Mouse (Mus musculus) limb, embryonic 10.5 days (tissue): ENCODE measurements around the gene Olfr1417. TPM values are rescaled to one million over a fixed set of nuclear protein-coding genes. Genes with fewer than 3 reads are reported as not detected.
A peak's percentile ranks its signal among the peaks of the same experiment; 100 is the strongest.

ENCODE experiments used
- DNase-seq: peaks from one replicate; pipeline ENCODE4 v3.0.0-alpha.2; 2017; ENCODE audit warnings: low spot score
- H3K27ac ChIP-seq: fragments of 300-500 bp; sonication (generic); 2 replicates; pipeline ENCODE4 v1.5.1; 2016; ENCODE audit warnings: mild to moderate bottlenecking
- H3K27me3 ChIP-seq: fragments of 300-500 bp; sonication (generic); 2 replicates; pipeline ENCODE4 v1.6.1; 2016; ENCODE audit warnings: low read depth, mild to moderate bottlenecking; ENCODE audit not compliant: poor library complexity, severe bottlenecking
- H3K36me3 ChIP-seq: fragments of 300-500 bp; sonication (generic); 2 replicates; pipeline ENCODE4 v1.6.1; 2016; ENCODE audit warnings: mild to moderate bottlenecking, moderate library complexity
- H3K4me1 ChIP-seq: fragments of 300-500 bp; sonication (generic); 2 replicates; pipeline ENCODE4 v1.6.1; 2016
- H3K4me3 ChIP-seq: fragments of 300-500 bp; sonication (generic); 2 replicates; pipeline ENCODE4 v1.5.1; 2016; ENCODE audit warnings: mild to moderate bottlenecking, moderate library complexity
- H3K9me3 ChIP-seq: fragments of 300-500 bp; sonication (generic); replicated peaks from 2 replicates; pipeline ENCODE4 v1.6.1; 2016; ENCODE audit warnings: mild to moderate bottlenecking
- WGBS: fragments of 180-500 bp; shearing (Covaris S2); methylation state at CpG from one replicate; pipeline ENCODE4 v1.1.7; 2016; 5-methylcytosine and 5-hydroxymethylcytosine counted together
- polyA plus RNA-seq: library from polyadenylated mRNA; unstranded; fragments of >200 nt; fragmentation: Nextera tagmentation; extraction: Ambion mirVana; gene quantifications from 2 replicates; pipeline ENCODE4 v1.2.1, GENCODE M21; 2016

Gene Olfr1417
- polyA plus RNA-seq, 1 experiment from 2014 or later: not detected

DNA sequence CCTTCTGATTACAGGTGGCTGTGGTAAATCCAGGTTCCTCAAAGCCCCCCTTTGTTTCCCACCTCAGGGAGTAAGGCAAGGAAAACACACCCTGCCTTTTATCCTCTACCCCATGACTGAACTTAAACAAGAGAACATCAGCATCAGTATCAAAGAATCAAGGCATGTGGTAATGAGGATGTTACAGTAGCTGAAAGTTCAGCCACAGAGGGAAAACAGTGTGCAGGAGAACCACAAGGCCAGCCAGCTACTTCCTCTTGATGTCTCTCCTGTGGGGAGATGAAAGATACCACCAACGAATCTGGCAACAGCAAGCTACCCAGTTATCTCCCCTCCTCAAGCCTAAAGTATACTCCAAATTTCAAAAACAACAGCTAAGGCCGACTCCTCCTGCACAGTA is 31.8 kb downstream of the Olfr1417 start:
- no peaks in the 10 kb centered on the region for H3K9me3 ChIP-seq
- no peaks in the 10 kb centered on the region for H3K4me1 ChIP-seq
- no peak for DNase-seq
- no peaks in the 10 kb centered on the region for H3K27me3 ChIP-seq
- WGBS: 82% methylated on average over 2 of the region's 2 CpGs
- no peak overlapping the region for H3K4me3 ChIP-seq
- no peaks in the 10 kb centered on the region for H3K36me3 ChIP-seq
- H3K27ac ChIP-seq: no peak overlapping the region

DNA sequence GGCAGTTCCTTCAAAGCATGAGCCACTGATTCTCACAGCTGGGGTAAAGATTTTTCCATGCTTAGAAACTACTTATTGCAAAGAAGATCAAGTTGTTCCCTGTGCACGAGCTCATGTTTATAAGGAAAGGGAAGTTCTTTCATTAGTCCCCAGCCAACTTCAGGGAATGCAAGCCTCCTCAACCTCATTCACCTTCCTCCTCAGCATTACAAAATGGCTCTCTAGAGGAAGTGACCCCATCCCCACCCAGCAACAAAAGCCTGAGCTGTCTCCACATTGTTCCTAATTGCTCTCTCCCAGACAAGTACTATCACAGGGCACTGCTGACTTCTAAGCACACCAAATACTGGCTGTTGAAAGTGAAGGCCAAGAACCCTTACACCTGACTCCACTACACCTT is 34.6 kb downstream of the Olfr1417 start:
- H3K36me3 ChIP-seq: no peaks in the 10 kb centered on the region
- H3K27ac ChIP-seq: no peak overlapping the region
- no peaks in the 10 kb centered on the region for H3K9me3 ChIP-seq
- H3K4me3 ChIP-seq: no peak overlapping the region
- H3K4me1 ChIP-seq: no peaks in the 10 kb centered on the region
- no peaks in the 10 kb centered on the region for H3K27me3 ChIP-seq
- DNase-seq: no peak
- 83% methylated on average over 1 of the region's 1 CpGs for WGBS

DNA sequence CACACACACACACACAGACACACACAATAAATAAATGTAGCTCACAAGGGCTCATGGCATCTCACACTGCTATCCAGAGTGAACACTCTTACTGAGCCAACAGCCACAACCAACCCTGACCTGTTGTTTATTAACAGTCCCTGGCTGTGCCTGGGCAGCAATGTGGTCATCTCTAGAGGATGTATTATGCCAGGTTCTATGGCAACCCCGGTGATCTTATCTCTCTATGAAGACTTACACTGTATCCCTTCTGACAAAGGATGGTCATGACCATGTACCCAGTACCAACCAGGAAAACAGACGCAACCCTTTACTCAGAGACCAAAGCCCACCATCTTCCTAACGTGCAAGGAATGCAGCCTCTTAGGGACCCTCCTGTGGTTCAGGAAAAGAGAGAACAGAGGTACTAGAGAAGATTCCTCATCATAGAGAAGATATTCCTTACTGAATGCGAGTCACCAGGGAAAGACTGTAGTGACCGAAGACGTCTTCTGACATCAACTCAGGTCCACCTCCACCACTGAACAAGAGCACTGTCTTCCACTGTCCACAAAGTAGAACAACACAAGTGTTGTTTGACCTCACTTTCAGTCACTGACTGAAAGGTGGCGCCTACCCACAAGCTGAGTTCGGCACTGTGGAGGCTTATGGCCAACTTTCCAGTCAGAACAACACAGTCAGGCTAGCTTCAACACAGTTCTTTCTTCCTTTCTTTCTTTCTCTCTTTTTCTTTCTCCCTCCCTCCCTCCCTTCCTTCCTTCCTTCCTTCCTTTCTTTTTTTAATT is 38.3 kb downstream of the Olfr1417 start:
- H3K27me3 ChIP-seq: no peaks in the 10 kb centered on the region
- no peaks in the 10 kb centered on the region for H3K9me3 ChIP-seq
- WGBS: 82% methylated on average over 8 of the region's 8 CpGs
- no peak for DNase-seq
- H3K36me3 ChIP-seq: no peaks in the 10 kb centered on the region
- H3K27ac ChIP-seq: no peak overlapping the region
- no peak overlapping the region for H3K4me3 ChIP-seq
- H3K4me1 ChIP-seq: no peaks in the 10 kb centered on the region

DNA sequence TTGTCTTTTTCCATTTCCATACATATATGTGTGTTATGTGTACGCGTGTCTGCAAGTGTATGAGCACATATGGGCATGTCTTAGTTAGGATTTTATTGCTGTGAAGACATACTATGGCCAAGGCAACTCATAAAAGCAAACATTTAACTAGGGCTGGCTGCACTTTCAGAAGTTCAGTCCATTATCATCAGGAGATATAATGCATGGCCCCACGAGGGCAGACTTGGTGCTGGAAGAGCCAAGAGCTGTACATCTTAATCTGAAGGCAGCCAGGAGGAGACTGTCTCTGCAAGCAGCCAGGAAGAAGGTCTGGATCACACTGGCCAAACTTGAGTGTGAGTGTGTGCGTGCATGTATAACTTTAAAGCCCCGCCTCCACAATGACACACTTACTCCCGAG is 44.6 kb downstream of the Olfr1417 start:
- no peak overlapping the region for H3K4me3 ChIP-seq
- no peaks in the 10 kb centered on the region for H3K27me3 ChIP-seq
- no peaks in the 10 kb centered on the region for H3K9me3 ChIP-seq
- WGBS: 86% methylated on average over 6 of the region's 6 CpGs
- no peak overlapping the region for H3K27ac ChIP-seq
- DNase-seq: no peak
- H3K36me3 ChIP-seq: no peaks in the 10 kb centered on the region
- H3K4me1 ChIP-seq: no peaks in the 10 kb centered on the region

DNA sequence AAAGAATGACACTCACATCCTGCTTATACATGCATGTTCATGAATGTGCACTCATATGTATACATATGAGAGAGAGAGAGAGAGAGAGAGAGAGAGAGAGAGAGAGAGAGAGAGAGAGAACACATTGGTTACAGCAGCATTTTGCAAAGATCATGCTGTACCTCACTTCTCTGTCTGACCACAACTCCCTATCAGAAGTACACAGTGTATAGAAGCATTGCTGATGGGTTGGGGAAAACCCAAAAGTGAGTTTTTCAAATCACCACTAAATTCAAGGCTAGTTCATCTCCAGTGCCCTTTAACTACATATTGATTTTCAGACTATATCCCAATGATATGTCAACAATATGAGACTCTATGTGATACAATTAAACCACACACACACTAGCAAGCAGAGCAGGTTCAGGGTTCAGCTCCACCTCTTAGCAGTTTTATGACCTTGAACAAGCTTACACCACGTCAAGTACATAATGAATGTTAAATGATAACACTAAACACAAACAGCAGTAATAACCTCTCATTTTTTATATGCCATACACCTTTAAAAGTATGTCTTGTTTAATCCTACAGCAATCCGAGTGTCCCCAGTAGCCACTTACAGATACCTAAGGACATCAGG is 45.2 kb downstream of the Olfr1417 start:
- Histone ChIP-seq H3K27ac (no peak overlapping the region), H3K4me1 (no peaks in the 10 kb centered on the region), H3K27me3 (no peaks in the 10 kb centered on the region), H3K36me3 (no peaks in the 10 kb centered on the region), H3K4me3 (no peak overlapping the region), H3K9me3 (no peaks in the 10 kb centered on the region)
- WGBS: 87% methylated on average over 2 of the region's 2 CpGs
- no peak for DNase-seq

DNA sequence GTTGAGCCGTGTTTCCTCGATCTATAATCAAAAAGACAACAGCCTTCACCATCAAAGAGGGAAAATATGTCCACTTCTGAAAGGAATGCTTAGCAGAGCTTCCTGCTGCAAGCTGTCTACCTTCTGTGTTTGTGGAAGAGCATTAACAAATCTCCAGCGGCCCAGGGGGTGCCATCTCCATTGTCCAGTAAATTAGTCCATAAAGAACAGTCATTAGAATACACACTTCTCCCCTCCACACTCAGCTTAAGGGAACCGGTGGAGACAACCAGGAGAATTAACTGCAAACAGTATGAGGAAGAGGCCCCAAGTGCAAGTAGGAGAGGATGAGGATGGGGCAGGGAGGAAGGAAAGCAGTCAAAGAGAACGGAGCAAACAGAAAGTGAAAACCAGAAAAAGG is 47.2 kb downstream of the Olfr1417 start:
- Histone ChIP-seq H3K4me3 (no peak overlapping the region), H3K27me3 (no peaks in the 10 kb centered on the region), H3K4me1 (no peaks in the 10 kb centered on the region), H3K36me3 (no peaks in the 10 kb centered on the region), H3K9me3 (no peaks in the 10 kb centered on the region), H3K27ac (no peak overlapping the region)
- 80% methylated on average over 5 of the region's 5 CpGs for WGBS
- no peak for DNase-seq

DNA sequence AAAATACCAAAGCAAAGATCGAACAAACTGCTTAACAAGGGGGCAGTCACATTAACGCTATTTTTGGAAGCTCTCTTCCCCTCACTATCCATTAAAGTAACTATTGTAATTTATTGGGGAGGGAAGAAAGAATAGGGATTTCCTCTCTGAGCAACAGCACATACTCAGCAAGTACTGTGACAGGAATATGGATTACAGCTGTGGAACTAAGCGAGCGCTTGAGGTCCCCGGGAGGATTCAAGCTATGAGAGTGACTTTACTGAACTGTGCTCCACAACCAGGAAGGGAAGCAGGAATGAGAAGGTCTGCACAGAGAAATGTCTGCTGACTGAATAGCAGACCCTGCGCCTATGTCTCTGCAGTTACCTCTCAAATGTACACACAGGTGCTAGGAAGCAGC is 50.1 kb downstream of the Olfr1417 start:
- no peaks in the 10 kb centered on the region for H3K36me3 ChIP-seq
- no peaks in the 10 kb centered on the region for H3K4me1 ChIP-seq
- no peaks in the 10 kb centered on the region for H3K27me3 ChIP-seq
- no peak overlapping the region for H3K27ac ChIP-seq
- DNase-seq: no peak
- H3K9me3 ChIP-seq: no peaks in the 10 kb centered on the region
- 88% methylated on average over 6 of the region's 6 CpGs for WGBS
- H3K4me3 ChIP-seq: no peak overlapping the region

DNA sequence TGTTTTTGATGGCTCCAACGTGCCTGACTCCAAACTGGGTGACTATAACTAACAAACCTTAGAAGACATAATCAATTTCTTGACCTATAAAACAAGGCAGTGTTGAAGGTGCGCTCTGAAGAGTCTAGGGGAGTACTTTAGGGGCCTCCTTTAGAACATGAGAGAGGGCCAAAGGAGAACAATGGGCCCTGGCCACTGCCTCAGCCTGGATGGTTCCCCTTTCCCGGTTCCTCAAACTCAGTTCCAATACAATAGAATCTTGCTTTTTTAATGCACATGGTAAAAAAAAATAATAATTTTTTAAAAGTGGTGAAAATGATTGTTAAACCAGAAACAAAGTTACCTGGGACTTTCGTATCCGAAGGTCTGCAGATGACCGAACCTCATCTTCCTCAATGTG is 51.2 kb downstream of the Olfr1417 start:
- no peaks in the 10 kb centered on the region for H3K9me3 ChIP-seq
- H3K27me3 ChIP-seq: no peaks in the 10 kb centered on the region
- H3K36me3 ChIP-seq: no peaks in the 10 kb centered on the region
- no peak for DNase-seq
- no peak overlapping the region for H3K4me3 ChIP-seq
- H3K4me1 ChIP-seq: no peaks in the 10 kb centered on the region
- no peak overlapping the region for H3K27ac ChIP-seq
- WGBS: 93% methylated on average over 6 of the region's 6 CpGs

DNA sequence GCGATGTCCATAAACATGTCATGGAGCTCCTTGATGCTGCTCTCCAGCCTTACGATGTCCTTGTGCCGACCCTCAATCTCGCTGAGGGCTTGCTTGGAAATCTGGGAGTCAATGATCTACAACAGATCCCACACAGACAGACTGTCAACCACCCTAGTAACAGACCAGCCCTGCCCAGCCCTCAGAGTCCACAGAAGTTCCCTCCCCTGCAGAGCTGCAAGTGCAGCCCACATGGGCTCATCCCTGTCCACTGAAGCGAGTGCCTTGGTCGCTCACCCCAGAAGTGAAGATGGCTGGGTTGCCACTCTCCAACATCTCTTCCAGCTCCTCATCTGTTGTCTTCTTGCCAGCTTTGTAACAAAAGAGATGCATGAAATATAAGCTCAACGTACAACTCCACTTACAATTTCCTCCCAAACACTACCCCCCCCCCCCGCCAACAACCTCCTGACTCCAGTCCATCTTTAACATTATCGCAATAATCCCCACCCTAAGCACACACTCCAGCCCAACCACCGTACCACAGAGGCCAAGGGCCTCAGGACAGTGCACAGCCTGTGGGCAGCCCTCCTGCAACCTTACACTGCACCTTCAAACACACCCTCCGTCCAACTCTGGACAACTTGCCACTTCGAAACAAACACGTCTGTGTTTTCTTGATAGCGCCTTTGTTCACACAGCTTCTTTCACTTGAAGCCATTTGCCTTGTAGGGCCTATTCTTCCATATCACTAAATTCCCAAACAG is 53.4 kb downstream of the Olfr1417 start:
- Histone ChIP-seq H3K4me3 (no peak overlapping the region), H3K27ac (no peak overlapping the region), H3K9me3 (no peaks in the 10 kb centered on the region), H3K27me3 (no peaks in the 10 kb centered on the region), H3K36me3 (no peaks in the 10 kb centered on the region), H3K4me1 (no peaks in the 10 kb centered on the region)
- 94% methylated on average over 14 of the region's 14 CpGs for WGBS
- no peak for DNase-seq

DNA sequence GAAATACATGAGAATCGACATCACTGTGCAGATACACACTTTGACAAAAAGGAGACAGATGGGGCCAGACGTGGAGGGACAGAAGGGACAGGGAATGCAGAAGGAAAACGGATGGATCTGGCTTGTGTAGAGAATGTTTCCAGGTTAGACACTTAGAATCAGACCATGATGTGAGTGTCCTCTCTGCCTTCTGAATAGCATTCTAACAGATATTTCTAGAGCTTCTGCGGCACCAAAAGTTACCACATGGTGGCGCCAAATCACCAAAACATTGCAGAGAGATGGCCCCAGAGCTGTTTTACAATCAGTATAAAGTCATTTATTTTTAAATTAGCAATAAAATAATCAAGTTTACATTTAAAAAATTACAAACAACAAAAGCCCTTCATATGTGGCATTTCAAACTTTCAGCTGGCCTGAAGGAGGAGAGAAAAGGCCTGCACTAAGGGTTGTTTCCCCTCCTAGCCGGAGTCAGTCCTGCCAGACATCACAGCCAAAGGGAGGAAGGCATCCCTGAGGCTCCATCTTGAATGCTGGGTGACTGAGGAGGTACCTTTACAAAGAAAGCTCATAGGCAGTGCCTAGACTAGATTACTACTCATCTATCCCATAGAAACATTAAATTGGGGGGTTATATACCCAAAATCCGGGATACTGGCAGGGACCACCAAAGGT is 61.7 kb downstream of the Olfr1417 start:
- 69% methylated on average over 7 of the region's 7 CpGs for WGBS
- no peaks in the 10 kb centered on the region for H3K4me1 ChIP-seq
- no peak overlapping the region for H3K27ac ChIP-seq
- no peaks in the 10 kb centered on the region for H3K9me3 ChIP-seq
- H3K27me3 ChIP-seq: no peaks in the 10 kb centered on the region
- no peak overlapping the region for H3K4me3 ChIP-seq
- H3K36me3 ChIP-seq: peaks cover 47% of the 10 kb centered on the region
- DNase-seq: peak; percentile 62
